Mouse (Mus musculus): ENCODE results near the gene Rbms3. TPM values are rescaled to one million over a fixed set of nuclear protein-coding genes. Genes with fewer than 3 reads are reported as not detected.

The Rbms3 gene
- polyA plus RNA-seq, 1 experiment from 2014 or later, result 8.2 TPM

- Histone ChIP-seq H3K9me3 (no peaks in the 10 kb centered on the region), H3K27ac (no peak overlapping the region)
- no peak for DNase-seq (ENCODE audit: extremely low spot score, low spot score)
Measured at GRCm38 (mm10) chr9:116769358-116770054, 860.2 kb downstream of the Rbms3 start.

GRCm38 (mm10) chr9:116762395-116763025, 867.2 kb downstream of the Rbms3 start:
- Histone ChIP-seq H3K27ac (no peak overlapping the region), H3K36me3 (replicated peaks) (no peaks in the 10 kb centered on the region), H3K9me3 (no peaks in the 10 kb centered on the region), H3K4me3 (no peak overlapping the region), H3K27me3 (ENCODE audit: poor library complexity, severe bottlenecking) (peaks cover 4% of the 10 kb centered on the region; the same call in 1 of the 2 replicates), H3K4me1 (0 out of 2 replicates have a peak, but pooled peaks cover 2% of the 10 kb centered on the region)
- no peak for DNase-seq (ENCODE audit: extremely low spot score, low spot score)
- 83% methylated on average over 10 of the region's 10 CpGs for WGBS

More at GRCm38 (mm10) chr9:116769358-116770054, 860.2 kb downstream of the Rbms3 start:
- peaks cover 17% of the 10 kb centered on the region for H3K27me3 ChIP-seq (ENCODE audit: poor library complexity, severe bottlenecking)
- H3K4me3 ChIP-seq, result no peak overlapping the region
- no peaks in the 10 kb centered on the region for H3K36me3 ChIP-seq (replicated peaks)
- 46% methylated on average over 12 of the region's 12 CpGs for WGBS
- H3K4me1 ChIP-seq, result peaks cover 18% of the 10 kb centered on the region

- peaks cover 9% of the 10 kb centered on the region for H3K4me1 ChIP-seq
- H3K27ac ChIP-seq, result no peak overlapping the region
- 66% methylated on average over 11 of the region's 11 CpGs for WGBS
- H3K36me3 ChIP-seq (replicated peaks), result no peaks in the 10 kb centered on the region
- DNase-seq (ENCODE audit: extremely low spot score, low spot score), result no peak
- no peaks in the 10 kb centered on the region for H3K27me3 ChIP-seq (ENCODE audit: poor library complexity, severe bottlenecking)
- H3K9me3 ChIP-seq, result no peaks in the 10 kb centered on the region
- no peak overlapping the region for H3K4me3 ChIP-seq
Measured at GRCm38 (mm10) chr9:116748857-116749584, 880.7 kb downstream of the Rbms3 start.

- H3K27me3 ChIP-seq (ENCODE audit: poor library complexity, severe bottlenecking), result no peaks in the 10 kb centered on the region
- H3K4me1 ChIP-seq, result peaks cover 9% of the 10 kb centered on the region
- H3K36me3 ChIP-seq (replicated peaks), result no peaks in the 10 kb centered on the region
- 62% methylated on average over 4 of the region's 4 CpGs for WGBS
- H3K27ac ChIP-seq, result no peak overlapping the region
- no peak for DNase-seq (ENCODE audit: extremely low spot score, low spot score)
- no peak overlapping the region for H3K4me3 ChIP-seq
- H3K9me3 ChIP-seq, result no peaks in the 10 kb centered on the region
Measured at GRCm38 (mm10) chr9:116748346-116748745, 881.4 kb downstream of the Rbms3 start.

GRCm38 (mm10) chr9:116746871-116747270, 882.8 kb downstream of the Rbms3 start:
- Histone ChIP-seq H3K4me1 (peaks cover 9% of the 10 kb centered on the region), H3K4me3 (no peak overlapping the region), H3K36me3 (replicated peaks) (no peaks in the 10 kb centered on the region), H3K27ac (no peak overlapping the region), H3K9me3 (no peaks in the 10 kb centered on the region), H3K27me3 (ENCODE audit: poor library complexity, severe bottlenecking) (no peaks in the 10 kb centered on the region)
- WGBS, result 81% methylated on average over 3 of the region's 3 CpGs
- no peak for DNase-seq (ENCODE audit: extremely low spot score, low spot score)

- H3K4me1 ChIP-seq, result no peaks in the 10 kb centered on the region
- whole genome bisulfite sequencing, result 92% methylated on average over 2 of the region's 2 CpGs
Measured at GRCm38 (mm10) chr9:116737786-116738185, 891.9 kb downstream of the Rbms3 start.

GRCm38 (mm10) chr9:116729172-116729571, 900.5 kb downstream of the Rbms3 start:
- H3K27ac ChIP-seq, result no peak overlapping the region
- no peak overlapping the region for H3K4me3 ChIP-seq
- no peaks in the 10 kb centered on the region for H3K4me1 ChIP-seq
- DNase-seq (ENCODE audit: extremely low spot score, low spot score), result no peak
- H3K36me3 ChIP-seq (replicated peaks), result no peaks in the 10 kb centered on the region
- WGBS, result 90% methylated on average over 6 of the region's 6 CpGs
- no peaks in the 10 kb centered on the region for H3K9me3 ChIP-seq
- H3K27me3 ChIP-seq (ENCODE audit: poor library complexity, severe bottlenecking), result no peaks in the 10 kb centered on the region

More at GRCm38 (mm10) chr9:116737786-116738185, 891.9 kb downstream of the Rbms3 start:
- no peak for DNase-seq (ENCODE audit: extremely low spot score, low spot score)
- Histone ChIP-seq H3K36me3 (replicated peaks) (no peaks in the 10 kb centered on the region), H3K27me3 (ENCODE audit: poor library complexity, severe bottlenecking) (no peaks in the 10 kb centered on the region), H3K4me3 (no peak overlapping the region), H3K9me3 (no peaks in the 10 kb centered on the region), H3K27ac (no peak overlapping the region)

GRCm38 (mm10) chr9:116728655-116729054, 901.1 kb downstream of the Rbms3 start:
- no peak for DNase-seq (ENCODE audit: extremely low spot score, low spot score)
- Histone ChIP-seq H3K4me3 (no peak overlapping the region), H3K27ac (no peak overlapping the region), H3K27me3 (ENCODE audit: poor library complexity, severe bottlenecking) (no peaks in the 10 kb centered on the region), H3K9me3 (no peaks in the 10 kb centered on the region), H3K36me3 (replicated peaks) (no peaks in the 10 kb centered on the region), H3K4me1 (no peaks in the 10 kb centered on the region)
- 94% methylated on average over 7 of the region's 7 CpGs for WGBS

- Histone ChIP-seq H3K4me3 (no peak overlapping the region), H3K4me1 (no peaks in the 10 kb centered on the region), H3K27me3 (ENCODE audit: poor library complexity, severe bottlenecking) (no peaks in the 10 kb centered on the region), H3K27ac (no peak overlapping the region), H3K36me3 (replicated peaks) (no peaks in the 10 kb centered on the region), H3K9me3 (no peaks in the 10 kb centered on the region)
- WGBS, result 89% methylated on average over 3 of the region's 3 CpGs
- no peak for DNase-seq (ENCODE audit: extremely low spot score, low spot score)
Measured at GRCm38 (mm10) chr9:116728093-116728492, 901.6 kb downstream of the Rbms3 start.

GRCm38 (mm10) chr9:116724581-116724980, 905.1 kb downstream of the Rbms3 start:
- no peak for DNase-seq (ENCODE audit: extremely low spot score, low spot score)
- Histone ChIP-seq H3K4me1 (no peaks in the 10 kb centered on the region), H3K9me3 (no peaks in the 10 kb centered on the region), H3K4me3 (no peak overlapping the region), H3K27me3 (ENCODE audit: poor library complexity, severe bottlenecking) (no peaks in the 10 kb centered on the region), H3K27ac (no peak overlapping the region), H3K36me3 (replicated peaks) (no peaks in the 10 kb centered on the region)
- WGBS, result 84% methylated on average over 5 of the region's 5 CpGs

GRCm38 (mm10) chr9:116703119-116703518, 926.6 kb downstream of the Rbms3 start:
- 84% methylated on average over 1 of the region's 1 CpGs for WGBS
- Histone ChIP-seq H3K27me3 (ENCODE audit: poor library complexity, severe bottlenecking) (no peaks in the 10 kb centered on the region), H3K4me3 (no peak overlapping the region), H3K36me3 (replicated peaks) (no peaks in the 10 kb centered on the region), H3K9me3 (no peaks in the 10 kb centered on the region), H3K4me1 (no peaks in the 10 kb centered on the region), H3K27ac (no peak overlapping the region)
- no peak for DNase-seq (ENCODE audit: extremely low spot score, low spot score)

- 86% methylated on average over 1 of the region's 1 CpGs for WGBS
- Histone ChIP-seq H3K27me3 (ENCODE audit: poor library complexity, severe bottlenecking) (no peaks in the 10 kb centered on the region), H3K9me3 (no peaks in the 10 kb centered on the region), H3K27ac (no peak overlapping the region), H3K4me1 (no peaks in the 10 kb centered on the region), H3K36me3 (replicated peaks) (no peaks in the 10 kb centered on the region), H3K4me3 (no peak overlapping the region)
- no peak for DNase-seq (ENCODE audit: extremely low spot score, low spot score)
Measured at GRCm38 (mm10) chr9:116702611-116703010, 927.1 kb downstream of the Rbms3 start.

Data from forebrain, embryonic 10.5 days (tissue).